Mouse (Mus musculus) urinary bladder, postnatal 36 days (tissue): ENCODE measurements around the gene Trub2.
A peak's percentile ranks its signal among the peaks of the same experiment; 100 is the strongest.

ENCODE experiments used
- DNase-seq, 2 experiments: peaks; one replicate each; pipeline ENCODE4 v3.0.0; 2022; ENCODE audit warnings: low spot score in 2 of 2, mixed read lengths in 1 of 2

Gene Trub2

DNA sequence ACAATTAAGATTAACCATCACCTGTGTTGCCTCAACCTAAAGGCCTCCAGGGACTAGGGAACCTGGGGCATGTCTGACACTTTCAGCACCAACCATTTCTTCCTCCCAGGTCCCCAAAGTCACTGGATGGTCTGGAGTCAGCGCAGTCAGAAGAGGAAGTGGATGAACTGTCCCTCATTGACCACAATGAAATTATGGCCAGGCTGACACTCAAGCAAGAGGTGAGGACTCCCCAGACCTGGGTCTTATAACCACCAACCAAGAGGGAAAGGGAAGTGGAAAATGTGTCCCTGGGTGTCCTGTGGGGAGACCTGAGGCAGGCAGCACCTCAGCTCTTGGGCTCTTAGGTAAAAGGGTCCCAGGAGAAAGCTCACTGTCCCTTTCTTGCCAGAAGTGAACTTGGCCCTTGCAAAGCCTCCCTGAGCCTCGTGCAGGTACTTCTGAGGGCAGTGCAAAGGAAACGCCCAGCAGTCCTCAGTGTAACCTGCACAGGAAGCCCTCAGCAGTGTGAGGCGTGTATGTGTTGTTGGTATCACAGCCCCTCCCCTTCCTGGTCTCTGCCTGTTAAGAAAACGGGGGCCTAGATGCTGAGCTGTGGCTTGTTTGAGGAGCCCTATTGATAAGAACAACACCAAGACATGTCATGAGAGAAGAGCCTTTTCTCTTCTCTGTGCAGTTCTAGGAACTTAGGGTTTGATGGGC, 63.5 kb downstream of the Trub2 start:
- DNase-seq: no peak

DNA sequence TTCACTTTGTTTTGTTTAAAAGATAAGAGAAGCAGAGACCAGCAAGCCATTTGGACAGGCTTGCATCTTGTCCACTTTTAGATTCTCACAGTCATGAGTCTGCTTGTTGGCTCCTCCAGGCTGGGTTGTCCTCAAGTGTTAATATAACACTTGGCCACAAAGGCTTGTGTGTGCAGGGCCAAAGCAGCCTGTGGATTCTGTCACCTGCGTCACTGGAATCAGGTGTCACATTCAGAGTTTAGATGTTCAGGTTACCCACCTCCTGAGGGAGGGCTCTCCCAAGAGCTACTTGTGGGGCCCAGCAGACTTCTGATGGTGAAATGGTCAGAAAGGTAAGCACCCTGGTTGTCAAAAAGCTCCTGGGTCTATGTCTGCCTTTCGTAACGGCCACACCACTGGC, 65.2 kb downstream of the Trub2 start:
- no peak for DNase-seq

DNA sequence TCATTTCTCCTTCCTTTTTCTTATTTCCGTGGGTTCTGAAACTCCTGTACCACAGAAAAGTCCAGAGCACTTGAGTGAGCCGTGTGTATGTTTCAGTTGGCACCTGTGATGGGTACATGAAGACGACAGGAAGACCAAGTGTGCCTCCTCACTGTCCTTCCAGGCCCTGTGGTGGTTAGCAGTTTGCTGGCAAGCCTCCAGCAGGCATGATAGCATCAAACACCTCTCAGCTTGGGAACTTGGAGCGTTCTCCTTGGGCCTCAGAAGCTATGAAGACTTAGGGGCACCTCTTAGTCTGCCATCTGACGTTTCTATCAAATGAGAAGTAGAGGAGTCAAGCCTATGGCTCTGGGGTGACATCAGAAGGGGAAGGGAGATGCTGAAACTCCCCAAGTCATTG, 69.7 kb downstream of the Trub2 start:
- DNase-seq: no peak

DNA sequence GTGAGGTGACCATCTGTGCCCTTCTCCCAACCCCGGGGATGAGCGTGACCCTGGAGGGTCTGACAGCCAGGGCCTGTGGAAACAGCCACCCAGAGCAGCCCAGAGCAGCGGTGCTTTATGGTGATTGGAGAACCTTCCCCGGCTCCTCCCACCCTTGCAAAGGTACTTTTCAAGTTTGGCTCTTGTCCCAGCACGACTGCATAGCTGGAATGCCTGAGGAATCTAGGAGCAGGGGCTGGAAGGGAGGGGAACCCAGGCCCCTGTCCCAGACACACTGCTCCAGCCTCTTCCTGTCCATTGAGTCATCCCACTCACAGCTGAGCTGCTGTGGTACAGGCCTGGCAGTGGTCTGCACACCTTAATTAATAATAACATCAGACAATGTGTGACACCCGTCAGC, 71.6 kb downstream of the Trub2 start:
- DNase-seq: peak in 1 of 2 experiments; percentile 25

DNA sequence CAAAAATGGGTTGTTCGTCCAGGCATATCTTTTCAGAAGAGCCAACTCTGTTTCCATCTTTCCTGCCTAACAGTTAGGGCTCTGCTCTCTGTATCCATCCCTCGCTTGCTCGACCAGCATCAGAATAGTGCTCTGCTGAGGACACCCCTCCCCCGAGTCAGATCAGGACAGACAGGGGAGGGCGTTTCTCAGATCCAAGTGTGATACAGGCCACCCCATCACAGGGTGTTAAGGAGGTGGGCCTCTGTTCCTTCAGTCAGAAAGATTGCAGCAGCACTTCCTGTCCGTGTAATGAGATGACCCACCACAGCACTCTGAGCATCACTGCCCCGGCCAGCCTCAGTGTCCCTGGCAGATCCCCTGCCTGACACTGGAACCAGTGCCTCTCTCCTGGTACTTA, 72.2 kb downstream of the Trub2 start:
- DNase-seq: no peak

DNA sequence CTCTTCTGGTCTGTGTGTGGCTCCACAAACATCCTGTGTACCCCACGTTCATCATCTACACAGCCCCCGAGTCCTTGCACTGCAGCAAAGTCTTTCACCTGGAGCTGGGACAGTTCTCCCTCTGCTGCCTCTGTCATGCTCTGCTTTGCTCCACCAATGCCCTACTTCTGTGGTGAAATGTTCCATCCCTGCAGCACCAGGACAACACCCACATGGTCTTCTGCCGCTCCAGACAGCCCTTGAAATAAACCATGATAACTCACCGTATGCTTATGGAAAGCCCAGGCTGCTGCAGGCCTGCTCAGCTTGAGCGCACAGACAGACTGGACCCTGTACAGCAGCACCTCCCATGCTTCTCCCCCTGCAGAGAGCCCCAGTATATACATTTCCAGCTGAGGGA, 74.2 kb downstream of the Trub2 start:
- no peak for DNase-seq

DNA sequence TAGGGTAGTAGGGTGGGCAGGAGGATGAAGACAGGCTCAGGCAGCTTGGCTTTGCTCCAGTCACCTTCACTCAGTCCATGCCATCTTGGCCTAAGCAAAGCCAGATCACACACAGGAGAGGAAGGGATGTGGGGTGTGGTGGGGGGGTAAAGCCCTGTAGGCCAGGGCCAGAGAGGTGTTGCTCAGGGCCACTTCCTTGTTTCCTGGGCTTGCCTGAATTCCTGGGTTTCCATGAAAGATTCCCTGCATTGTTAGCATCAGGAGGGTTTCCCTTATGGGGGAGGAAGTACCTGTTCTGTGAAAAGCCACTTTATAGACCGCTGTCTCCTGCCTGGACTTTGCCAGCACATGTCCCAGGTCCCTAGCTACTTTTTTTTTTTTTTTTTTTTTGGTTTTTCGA, 74.8 kb downstream of the Trub2 start:
- no peak for DNase-seq

DNA sequence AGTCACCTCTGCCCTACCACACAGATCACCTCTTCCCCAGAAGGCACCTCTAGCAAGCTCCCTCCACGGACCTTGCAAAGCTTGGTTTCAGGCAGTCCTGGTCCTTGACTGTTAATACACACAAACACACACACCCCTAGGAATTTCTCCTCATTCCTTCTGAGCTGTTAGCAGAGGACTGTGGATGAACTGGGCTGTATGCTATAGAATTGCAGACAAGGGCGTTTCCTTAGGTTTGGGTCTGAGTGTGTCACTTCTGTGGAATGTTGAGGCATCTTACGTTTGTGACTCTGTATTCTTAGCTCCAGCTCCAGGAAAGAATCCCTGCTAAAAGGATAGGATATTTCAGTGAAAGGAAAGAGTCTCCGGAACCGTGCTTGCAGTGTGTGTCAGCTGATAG, 76.4 kb downstream of the Trub2 start:
- no peak for DNase-seq
